Mouse (Mus musculus) olfactory bulb, adult 2 months (tissue): ENCODE results near the gene Map2k3.

Experiments used
- CTCF ChIP-seq: fragments of 200-500 bp; IDR thresholded peaks from 2 replicates; pipeline ENCODE4 v1.5.1; 2012; ENCODE audit warnings: low read depth, mild to moderate bottlenecking, low read length, moderate library complexity; ENCODE audit not compliant: insufficient read depth
- POLR2A ChIP-seq: fragments of 200-500 bp; IDR thresholded peaks from 2 replicates; pipeline ENCODE4 v1.6.1; 2012; ENCODE audit warnings: mild to moderate bottlenecking, low read depth, low read length, moderate library complexity; ENCODE audit not compliant: insufficient read depth

- TF ChIP-seq CTCF (no peak), POLR2A (no peak)
Observed at GRCm38 (mm10) chr11:60976234-60976633, 44.4 kb downstream of the Map2k3 start.
